Mouse (Mus musculus) megakaryocyte, embryonic 14.5 days (primary cell): ENCODE measurements at regions not wholly inside any gene's neighbourhood (a gene's known extent, or its start where the extent isn't known, plus 50 kb on each side); places are given as distances from the start of the nearest gene placed in this dataset.

Source experiments
- FLI1 ChIP-seq: IDR thresholded peaks from 2 replicates; pipeline ENCODE4 v1.6.1; 2012; ENCODE audit warnings: low read length, inconsistent platforms, mixed read lengths
- GATA1 ChIP-seq: IDR thresholded peaks from 3 replicates; pipeline ENCODE4 v1.6.1; 2012; ENCODE audit warnings: mixed read lengths, low read length, inconsistent platforms, borderline replicate concordance

GRCm38 (mm10) chr19:26234539-26234938 is 370.3 kb upstream of the Smarca2 start:
- no peak for TF ChIP-seq GATA1
- TF ChIP-seq FLI1 = no peak
